In genomic region chr6:135369551-135369968, GRCm38 (mm10) we compare ENCODE assay signal across 8 mouse cellular contexts. TPM values are rescaled to one million over a fixed set of nuclear protein-coding genes. Genes with fewer than 3 reads are reported as not detected.
DNase-seq lines count a peak whose midpoint lies in the region; ATAC-seq and TF ChIP-seq lines count a peak whose summit lies in the region.

No protein-coding gene starts in this region.

- 46% methylated on average over 5 of the region's 5 CpGs for WGBS in liver, embryonic 12.5 days (ENCODE audit: insufficient replicate concordance)
- 25% methylated on average over 5 of the region's 5 CpGs for WGBS in heart, embryonic 15.5 days
- 40% methylated on average over 5 of the region's 5 CpGs for WGBS in lung, embryonic 15.5 days
- 38% methylated on average over 5 of the region's 5 CpGs for WGBS in stomach, embryonic 15.5 days

- DNase-seq in liver, result peak; percentile 20
- DNase-seq in kidney, postnatal 14 days, result peak; percentile 68
- no peak for DNase-seq in urinary bladder, postnatal 10 days (ENCODE audit: low spot score)

- 0 out of 2 replicates have a peak, but pooled peaks cover 4% of the 10 kb centered on the region for H3K27me3 ChIP-seq in liver, embryonic 12.5 days (replicated peaks)
- H3K27me3 ChIP-seq in heart, embryonic 15.5 days, result no peaks in the 10 kb centered on the region
- no peaks in the 10 kb centered on the region for H3K27me3 ChIP-seq in lung, embryonic 15.5 days
- H3K27me3 ChIP-seq in stomach, embryonic 15.5 days (replicated peaks), result no peaks in the 10 kb centered on the region

- no peaks in the 10 kb centered on the region for H3K36me3 ChIP-seq in liver, embryonic 12.5 days
- no peaks in the 10 kb centered on the region for H3K36me3 ChIP-seq in heart, embryonic 15.5 days
- no peaks in the 10 kb centered on the region; the same call in 1 of the 2 replicates for H3K36me3 ChIP-seq in lung, embryonic 15.5 days
- no peaks in the 10 kb centered on the region for H3K36me3 ChIP-seq in stomach, embryonic 15.5 days

- no peaks in the 10 kb centered on the region for H3K4me1 ChIP-seq in liver, embryonic 12.5 days
- peaks cover 23% of the 10 kb centered on the region for H3K4me1 ChIP-seq in embryonic fibroblast, embryonic 13.5 days (ENCODE audit: control insufficient read depth, insufficient read depth, low read length)
- H3K4me1 ChIP-seq in heart, embryonic 15.5 days (replicated peaks), result peaks cover 30% of the 10 kb centered on the region
- peaks cover 70% of the 10 kb centered on the region for H3K4me1 ChIP-seq in lung, embryonic 15.5 days
- H3K4me1 ChIP-seq in stomach, embryonic 15.5 days, result peaks cover 23% of the 10 kb centered on the region

- no peak overlapping the region for H3K9ac ChIP-seq in liver, embryonic 12.5 days
- H3K9ac ChIP-seq in heart, embryonic 15.5 days, result no peak overlapping the region
- no peak overlapping the region for H3K9ac ChIP-seq in lung, embryonic 15.5 days
- no peak overlapping the region for H3K9ac ChIP-seq in stomach, embryonic 15.5 days

- no peak overlapping the region for H3K27ac ChIP-seq in liver, embryonic 12.5 days
- H3K27ac ChIP-seq in embryonic fibroblast, embryonic 13.5 days (ENCODE audit: insufficient read depth, low read length), result 0 out of 2 replicates have a peak overlapping the region, but pooled peaks have one; percentile 41
- H3K27ac ChIP-seq in heart, embryonic 15.5 days, result peak overlapping the region; percentile 71
- peak overlapping the region; percentile 61 for H3K27ac ChIP-seq in lung, embryonic 15.5 days
- H3K27ac ChIP-seq in stomach, embryonic 15.5 days, result peak overlapping the region; percentile 77

- no peak overlapping the region for H3K4me2 ChIP-seq in liver, embryonic 12.5 days
- no peak overlapping the region for H3K4me2 ChIP-seq in heart, embryonic 15.5 days
- H3K4me2 ChIP-seq in lung, embryonic 15.5 days, result no peak overlapping the region; the same call in 1 of the 2 replicates
- peak overlapping the region; percentile 14; the same call in 1 of the 2 replicates for H3K4me2 ChIP-seq in stomach, embryonic 15.5 days

- no peak for TF ChIP-seq CTCF in embryonic fibroblast, embryonic 13.5 days (IDR thresholded peaks at IDR 0.05; ENCODE audit: borderline replicate concordance, insufficient read depth, low read length)

- H3K4me3 ChIP-seq in liver, embryonic 12.5 days, result no peak overlapping the region
- H3K4me3 ChIP-seq in embryonic fibroblast, embryonic 13.5 days (ENCODE audit: insufficient read depth, low read length), result no peak overlapping the region
- no peak overlapping the region for H3K4me3 ChIP-seq in heart, embryonic 15.5 days
- H3K4me3 ChIP-seq in lung, embryonic 15.5 days, result no peak overlapping the region
- no peak overlapping the region for H3K4me3 ChIP-seq in stomach, embryonic 15.5 days (replicated peaks)

- no peaks in the 10 kb centered on the region for H3K9me3 ChIP-seq in liver, embryonic 12.5 days (replicated peaks)
- no peaks in the 10 kb centered on the region for H3K9me3 ChIP-seq in heart, embryonic 15.5 days (replicated peaks)
- H3K9me3 ChIP-seq in lung, embryonic 15.5 days, result no peaks in the 10 kb centered on the region
- H3K9me3 ChIP-seq in stomach, embryonic 15.5 days, result no peaks in the 10 kb centered on the region

- no peak for TF ChIP-seq POLR2A in embryonic fibroblast, embryonic 13.5 days (IDR thresholded peaks at IDR 0.05; ENCODE audit: low read depth, low read length)

- no peak for ATAC-seq in liver, embryonic 12.5 days
- 0 out of 2 replicates have a peak, but pooled peaks have one; percentile 29 for ATAC-seq in heart, embryonic 15.5 days (replicated peaks; ENCODE audit: insufficient number of reproducible peaks, insufficient read depth, low FRiP score, low read depth)
- peak; percentile 31; the same call in 1 of the 2 replicates for ATAC-seq in lung, embryonic 15.5 days (ENCODE audit: borderline replicate concordance, extremely low read depth, low FRiP score, low TSS enrichment)
- ATAC-seq in stomach, embryonic 15.5 days (ENCODE audit: insufficient read depth, low FRiP score, low read depth), result peak; percentile 55

RNA-seq across cellular contexts. Expression of gene Emp1, which starts 7.2 kb away (rescaled TPM):
- polyA plus RNA-seq in liver, embryonic 12.5 days (2016; fragmentation: Nextera tagmentation; extraction: Ambion mirVana), result 0.74 and 0.99 TPM in 2 replicates
- polyA plus RNA-seq in embryonic fibroblast, embryonic 13.5 days (2011; ENCODE audit: insufficient read length, low read depth, missing spikeins), result 952 and 959 TPM in 2 replicates
- polyA plus RNA-seq in heart, embryonic 15.5 days (2015; fragmentation: Nextera tagmentation; extraction: Ambion mirVana), result 45.5 and 49.7 TPM in 2 replicates
- polyA plus RNA-seq in lung, embryonic 15.5 days (2015; fragmentation: Nextera tagmentation; extraction: Ambion mirVana), result 90.4 and 94.2 TPM in 2 replicates
- polyA plus RNA-seq in stomach, embryonic 15.5 days (2015; fragmentation: Nextera tagmentation; extraction: Ambion mirVana), result 77.5 and 112 TPM in 2 replicates

RNA-seq across cellular contexts. Expression of gene Pbp2, which starts 59.4 kb away (rescaled TPM):
- not detected in 2 replicates for polyA plus RNA-seq in liver, embryonic 12.5 days (2016; fragmentation: Nextera tagmentation; extraction: Ambion mirVana)
- polyA plus RNA-seq in embryonic fibroblast, embryonic 13.5 days (2011; ENCODE audit: insufficient read length, low read depth, missing spikeins), result 1.1 and 4.3 TPM in 2 replicates
- polyA plus RNA-seq in heart, embryonic 15.5 days (2015; fragmentation: Nextera tagmentation; extraction: Ambion mirVana), result 0.10 TPM in 1 of 2 replicates, not detected in the other
- 0.22 and 0.36 TPM in 2 replicates for polyA plus RNA-seq in lung, embryonic 15.5 days (2015; fragmentation: Nextera tagmentation; extraction: Ambion mirVana)
- polyA plus RNA-seq in stomach, embryonic 15.5 days (2015; fragmentation: Nextera tagmentation; extraction: Ambion mirVana), result 1.0 and 4.0 TPM in 2 replicates

Comparison
In these comparisons a context has a peak if more than half of its experiments do, and no peak if none do; other contexts are left out.
1. RNA of gene Emp1, which starts 7.2 kb away (polyA plus RNA-seq): 952 to 959 TPM in embryonic fibroblast, embryonic 13.5 days, 77.5 to 112 TPM in stomach, embryonic 15.5 days, 90.4 to 94.2 TPM in lung, embryonic 15.5 days and 45.5 to 49.7 TPM in heart, embryonic 15.5 days; 0.74 to 0.99 TPM in liver, embryonic 12.5 days; every median in the first group is over 10 times any median in the second.